Mouse (Mus musculus): ENCODE measurements around the gene B3galt1.

DNA sequence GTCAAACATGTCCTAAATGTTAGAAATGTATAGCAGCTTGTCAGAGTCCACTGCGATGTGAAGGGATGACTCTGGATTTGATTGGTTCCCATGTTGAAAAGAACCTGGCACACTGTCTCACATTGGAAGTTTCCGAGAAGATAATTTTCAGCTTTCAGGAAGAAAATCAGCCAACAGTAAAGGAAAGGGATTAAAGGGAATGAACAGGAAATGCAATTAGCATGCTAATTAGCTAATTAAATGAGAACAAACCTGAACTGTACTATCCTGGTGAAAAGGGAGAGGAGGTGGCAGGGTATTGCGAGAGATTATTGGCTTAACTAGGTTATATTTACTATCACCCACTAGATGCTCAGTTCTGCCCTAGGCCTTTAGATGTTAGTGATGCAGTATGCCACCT lies 185.9 kb downstream of the B3galt1 start:
- TF ChIP-seq POLR2A (IDR thresholded peaks at IDR 0.05; ENCODE audit: insufficient read depth, low read depth, low read length), result no peak
- no peak for TF ChIP-seq CTCF (IDR thresholded peaks at IDR 0.05)

Measured in heart, adult 2 months (tissue).